Mouse (Mus musculus) midbrain, embryonic 16.5 days (tissue): Measurements from ENCODE around the gene Abhd6. TPM values are rescaled to one million over a fixed set of nuclear protein-coding genes. Genes with fewer than 3 reads are reported as not detected.
A peak's percentile ranks its signal among the peaks of the same experiment; 100 is the strongest.

Experiments
- ATAC-seq: fragments of 200-750 bp; cut with Nextera tagmentation; 2 replicates; pipeline ENCODE4 v1.8.0; 2017; ENCODE audit warnings: moderate TSS enrichment
- H3K27ac ChIP-seq: fragments of 300-500 bp; sonication (generic); 2 replicates; pipeline ENCODE4 v1.5.1; 2014; ENCODE audit warnings: mild to moderate bottlenecking, low read length, mixed read lengths
- H3K27me3 ChIP-seq: fragments of 300-500 bp; sonication (generic); 2 replicates; pipeline ENCODE4 v1.6.1; 2014; ENCODE audit warnings: low read depth, low read length, mixed read lengths; ENCODE audit not compliant: control insufficient read depth, insufficient read depth
- H3K36me3 ChIP-seq: fragments of 300-500 bp; sonication (generic); 2 replicates; pipeline ENCODE4 v1.6.1; 2014; ENCODE audit warnings: mild to moderate bottlenecking, low read length, moderate library complexity, mixed read lengths; ENCODE audit not compliant: control insufficient read depth, insufficient read depth
- H3K4me1 ChIP-seq: fragments of 300-500 bp; sonication (generic); 2 replicates; pipeline ENCODE4 v1.6.1; 2014; ENCODE audit warnings: mild to moderate bottlenecking, low read length, mixed read lengths; ENCODE audit not compliant: control insufficient read depth, insufficient read depth
- H3K4me2 ChIP-seq: fragments of 300-500 bp; sonication (generic); 2 replicates; pipeline ENCODE4 v1.6.1; 2014; ENCODE audit warnings: mild to moderate bottlenecking, low read length, mixed read lengths
- H3K4me3 ChIP-seq: fragments of 300-500 bp; sonication (generic); 2 replicates; pipeline ENCODE4 v1.5.1; 2014; ENCODE audit warnings: low read depth, mild to moderate bottlenecking, low read length, moderate library complexity, mixed read lengths
- H3K9ac ChIP-seq: fragments of 300-500 bp; sonication (generic); 2 replicates; pipeline ENCODE4 v1.6.1; 2014; ENCODE audit warnings: low read depth, low read length, mixed read lengths
- H3K9me3 ChIP-seq: fragments of 300-500 bp; sonication (generic); replicated peaks from 2 replicates; pipeline ENCODE4 v1.6.1; 2014; ENCODE audit warnings: mild to moderate bottlenecking, low read length, mixed read lengths; ENCODE audit not compliant: control insufficient read depth, poor library complexity, severe bottlenecking
- WGBS: fragments of 180-500 bp; shearing (Covaris S2); extraction: QIAGEN DNeasy Blood & Tissue Kit; methylation state at CpG from one replicate; pipeline ENCODE4 v1.1.7; 2014; 5-methylcytosine and 5-hydroxymethylcytosine counted together
- polyA plus RNA-seq: library from polyadenylated mRNA; unstranded; fragments of >200 nt; fragmentation: Nextera tagmentation; extraction: Ambion mirVana; gene quantifications from 2 replicates; pipeline ENCODE4 v1.2.1, GENCODE M21; 2015

The Abhd6 gene
- polyA plus RNA-seq, 1 experiment from 2014 or later: 42.8 TPM

- Histone ChIP-seq H3K36me3 (peaks cover 3% of the 10 kb centered on the region; the same call in 1 of the 2 replicates), H3K9me3 (no peaks in the 10 kb centered on the region), H3K27me3 (no peaks in the 10 kb centered on the region), H3K9ac (peak overlapping the region; percentile 76), H3K4me2 (peak overlapping the region; percentile 80), H3K27ac (peak overlapping the region; percentile 95), H3K4me3 (peak overlapping the region; percentile 71), H3K4me1 (peaks cover 15% of the 10 kb centered on the region)
- ATAC-seq: peak; percentile 74
- WGBS: 4% methylated on average over 11 of the region's 11 CpGs
Measured at GRCm38 (mm10) chr14:8080718-8081117, 78.0 kb downstream of the Abhd6 start.

GRCm38 (mm10) chr14:8082949-8083348 is 80.2 kb downstream of the Abhd6 start:
- no peak overlapping the region for H3K9ac ChIP-seq

GRCm38 (mm10) chr14:8089016-8089415 is 86.3 kb downstream of the Abhd6 start:
- no peak overlapping the region for H3K4me2 ChIP-seq
- H3K27ac ChIP-seq: no peak overlapping the region
- 94% methylated on average over 2 of the region's 2 CpGs for WGBS
- peaks cover 28% of the 10 kb centered on the region for H3K36me3 ChIP-seq
- no peak overlapping the region for H3K9ac ChIP-seq
- no peaks in the 10 kb centered on the region for H3K27me3 ChIP-seq
- H3K9me3 ChIP-seq: no peaks in the 10 kb centered on the region
- no peak overlapping the region for H3K4me3 ChIP-seq
- no peaks in the 10 kb centered on the region for H3K4me1 ChIP-seq
- ATAC-seq: no peak

More at GRCm38 (mm10) chr14:8082949-8083348, 80.2 kb downstream of the Abhd6 start:
- H3K27me3 ChIP-seq: no peaks in the 10 kb centered on the region
- H3K4me1 ChIP-seq: peaks cover 15% of the 10 kb centered on the region
- H3K27ac ChIP-seq: no peak overlapping the region
- H3K9me3 ChIP-seq: no peaks in the 10 kb centered on the region
- ATAC-seq: no peak
- 90% methylated on average over 1 of the region's 1 CpGs for WGBS
- no peak overlapping the region for H3K4me3 ChIP-seq
- peaks cover 13% of the 10 kb centered on the region for H3K36me3 ChIP-seq
- H3K4me2 ChIP-seq: no peak overlapping the region

GRCm38 (mm10) chr14:8092573-8092972 is 89.9 kb downstream of the Abhd6 start:
- peaks cover under 1% of the 10 kb centered on the region; the same call in 1 of the 2 replicates for H3K4me1 ChIP-seq
- no peaks in the 10 kb centered on the region for H3K9me3 ChIP-seq
- H3K4me3 ChIP-seq: no peak overlapping the region
- ATAC-seq: 0 out of 2 replicates have a peak, but pooled peaks have one; percentile 48
- H3K27me3 ChIP-seq: no peaks in the 10 kb centered on the region
- H3K36me3 ChIP-seq: peaks cover 18% of the 10 kb centered on the region
- H3K4me2 ChIP-seq: no peak overlapping the region
- no peak overlapping the region for H3K9ac ChIP-seq
- no peak overlapping the region for H3K27ac ChIP-seq
- 98% methylated on average over 2 of the region's 2 CpGs for WGBS

GRCm38 (mm10) chr14:8093427-8093826 is 90.7 kb downstream of the Abhd6 start:
- Histone ChIP-seq H3K9me3 (no peaks in the 10 kb centered on the region), H3K4me2 (no peak overlapping the region), H3K36me3 (peaks cover 14% of the 10 kb centered on the region), H3K27ac (no peak overlapping the region), H3K9ac (no peak overlapping the region), H3K27me3 (no peaks in the 10 kb centered on the region), H3K4me1 (peaks cover 4% of the 10 kb centered on the region; the same call in 1 of the 2 replicates), H3K4me3 (no peak overlapping the region)
- 48% methylated on average over 5 of the region's 5 CpGs for WGBS
- no peak for ATAC-seq

GRCm38 (mm10) chr14:8094931-8095561 is 92.3 kb downstream of the Abhd6 start:
- no peak overlapping the region for H3K4me2 ChIP-seq
- 64% methylated on average over 3 of the region's 3 CpGs for WGBS

GRCm38 (mm10) chr14:8095562-8095950 is 92.9 kb downstream of the Abhd6 start:
- peaks cover 17% of the 10 kb centered on the region for H3K4me1 ChIP-seq
- no peak overlapping the region for H3K27ac ChIP-seq
- no peak overlapping the region for H3K4me2 ChIP-seq
- H3K36me3 ChIP-seq: peaks cover under 1% of the 10 kb centered on the region
- no peak for ATAC-seq
- no peaks in the 10 kb centered on the region for H3K9me3 ChIP-seq
- WGBS: 74% methylated on average over 7 of the region's 7 CpGs
- no peak overlapping the region for H3K4me3 ChIP-seq
- no peaks in the 10 kb centered on the region for H3K27me3 ChIP-seq
- H3K9ac ChIP-seq: no peak overlapping the region

More at GRCm38 (mm10) chr14:8094931-8095561, 92.3 kb downstream of the Abhd6 start:
- H3K4me1 ChIP-seq: peaks cover 12% of the 10 kb centered on the region
- no peak overlapping the region for H3K9ac ChIP-seq
- H3K9me3 ChIP-seq: no peaks in the 10 kb centered on the region
- peaks cover 5% of the 10 kb centered on the region for H3K36me3 ChIP-seq
- H3K27me3 ChIP-seq: no peaks in the 10 kb centered on the region
- no peak overlapping the region for H3K27ac ChIP-seq
- no peak for ATAC-seq
- H3K4me3 ChIP-seq: no peak overlapping the region

- Histone ChIP-seq H3K4me1 (peaks cover 21% of the 10 kb centered on the region), H3K36me3 (no peaks in the 10 kb centered on the region), H3K27me3 (no peaks in the 10 kb centered on the region), H3K9ac (peak within 1 kb of the TSS; percentile 93), H3K4me2 (peak within 1 kb of the TSS; percentile 82), H3K27ac (peak within 1 kb of the TSS; percentile 87), H3K9me3 (no peaks in the 10 kb centered on the region), H3K4me3 (peak within 1 kb of the TSS; percentile 95)
- peak; percentile 95 for ATAC-seq
- under 1% methylated on average over 68 of the region's 89 CpGs for WGBS
Measured at GRCm38 (mm10) chr14:8097978-8098686, 95.4 kb downstream of the Abhd6 start, which contains the start of gene Pxk. Gene Pxk, plus strand, starts transcription at chr14:8098211.

- Histone ChIP-seq H3K4me1 (peaks cover 21% of the 10 kb centered on the region), H3K9ac (peak overlapping the region; percentile 93), H3K4me2 (peak overlapping the region; percentile 74), H3K27me3 (no peaks in the 10 kb centered on the region), H3K36me3 (no peaks in the 10 kb centered on the region), H3K9me3 (no peaks in the 10 kb centered on the region), H3K27ac (peak overlapping the region; percentile 87), H3K4me3 (peak overlapping the region; percentile 95)
- 2% methylated on average over 5 of the region's 5 CpGs for WGBS
- ATAC-seq: peak; percentile 43
Measured at GRCm38 (mm10) chr14:8098687-8098995, 95.9 kb downstream of the Abhd6 start.
